Mouse (Mus musculus) heart, embryonic 15.5 days (tissue): ENCODE results near the gene Armc12. TPM values are rescaled to one million over a fixed set of nuclear protein-coding genes. Genes with fewer than 3 reads are reported as not detected.
"Not testable (repeated sequence)": the region's sequence is repeated elsewhere in the genome, so short reads cannot be mapped to it uniquely, and the experiment has no call there.

ENCODE experiments used
- ATAC-seq: fragments of 200-750 bp; cut with Nextera tagmentation; replicated peaks from 2 replicates; pipeline ENCODE4 v1.8.0; 2017; ENCODE audit warnings: low read depth, moderate TSS enrichment; ENCODE audit not compliant: insufficient number of reproducible peaks, insufficient read depth, low FRiP score
- H3K27ac ChIP-seq: fragments of 300-500 bp; sonication (generic); 2 replicates; pipeline ENCODE4 v1.5.1; 2015; ENCODE audit warnings: mild to moderate bottlenecking, inconsistent platforms
- H3K27me3 ChIP-seq: fragments of 300-500 bp; sonication (generic); 2 replicates; pipeline ENCODE4 v1.6.1; 2015; ENCODE audit warnings: inconsistent platforms
- H3K36me3 ChIP-seq: fragments of 300-500 bp; sonication (generic); 2 replicates; pipeline ENCODE4 v1.6.1; 2015; ENCODE audit warnings: mild to moderate bottlenecking, inconsistent platforms
- H3K4me1 ChIP-seq: fragments of 300-500 bp; sonication (generic); replicated peaks from 2 replicates; pipeline ENCODE4 v1.6.1; 2015; ENCODE audit warnings: inconsistent platforms
- H3K4me2 ChIP-seq: fragments of 300-500 bp; sonication (generic); 2 replicates; pipeline ENCODE4 v1.6.1; 2015; ENCODE audit warnings: inconsistent platforms, mild to moderate bottlenecking, moderate library complexity
- H3K4me3 ChIP-seq: fragments of 300-500 bp; sonication (generic); 2 replicates; pipeline ENCODE4 v1.5.1; 2015; ENCODE audit warnings: mild to moderate bottlenecking, inconsistent platforms
- H3K9ac ChIP-seq: fragments of 300-500 bp; sonication (generic); 2 replicates; pipeline ENCODE4 v1.6.1; 2015; ENCODE audit warnings: mild to moderate bottlenecking, inconsistent platforms
- H3K9me3 ChIP-seq: fragments of 300-500 bp; sonication (generic); replicated peaks from 2 replicates; pipeline ENCODE4 v1.6.1; 2016; ENCODE audit warnings: inconsistent platforms
- WGBS: fragments of 180-500 bp; shearing (Covaris S2); methylation state at CpG from one replicate; pipeline ENCODE4 v1.1.7; 2015; ENCODE audit warnings: mixed read lengths; 5-methylcytosine and 5-hydroxymethylcytosine counted together
- polyA plus RNA-seq: library from polyadenylated mRNA; unstranded; fragments of >200 nt; fragmentation: Nextera tagmentation; extraction: Ambion mirVana; gene quantifications from 2 replicates; pipeline ENCODE4 v1.2.1, GENCODE M21; 2015

The Armc12 gene
- polyA plus RNA-seq, 1 experiment from 2014 or later, result not detected

- WGBS, result 86% methylated on average over 13 of the region's 13 CpGs
- Histone ChIP-seq H3K9me3 (no peaks in the 10 kb centered on the region), H3K4me2 (no peak overlapping the region), H3K27ac (no peak overlapping the region), H3K27me3 (peaks cover 21% of the 10 kb centered on the region), H3K4me3 (no peak overlapping the region), H3K9ac (no peak overlapping the region), H3K4me1 (peaks cover 5% of the 10 kb centered on the region; the same call in 1 of the 2 replicates), H3K36me3 (no peaks in the 10 kb centered on the region)
- no peak for ATAC-seq
Measured at GRCm38 (mm10) chr17:28533327-28533726, 2.7 kb downstream of the Armc12 start.

GRCm38 (mm10) chr17:28537881-28538280 is 7.3 kb downstream of the Armc12 start:
- Histone ChIP-seq H3K4me1 (no peaks in the 10 kb centered on the region), H3K4me3 (no peak overlapping the region), H3K36me3 (no peaks in the 10 kb centered on the region), H3K4me2 (no peak overlapping the region), H3K27ac (no peak overlapping the region), H3K9ac (no peak overlapping the region), H3K27me3 (peaks cover 3% of the 10 kb centered on the region), H3K9me3 (no peaks in the 10 kb centered on the region)
- ATAC-seq, result no peak
- 39% methylated on average over 12 of the region's 12 CpGs for WGBS

DNA sequence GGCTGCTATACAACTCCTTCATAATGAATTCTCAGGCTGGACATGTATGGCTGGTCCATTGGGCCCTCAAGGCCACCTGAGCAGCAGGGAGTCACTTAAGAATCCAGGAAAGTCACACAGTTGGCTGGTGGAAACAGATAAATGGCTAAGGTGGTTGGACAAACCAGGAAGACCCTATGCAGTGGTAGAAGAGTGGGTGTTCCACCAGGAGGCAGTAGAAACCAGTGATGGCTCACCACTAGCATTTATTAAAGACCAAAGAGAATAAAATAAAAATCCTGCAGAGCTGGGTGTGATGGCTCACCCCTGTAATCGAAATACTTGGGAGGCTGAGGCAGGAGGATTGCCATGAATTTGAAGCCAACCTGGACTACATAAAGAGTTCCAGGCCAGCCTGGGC is 16.3 kb downstream of the Armc12 start:
- no peak overlapping the region for H3K9ac ChIP-seq
- H3K27ac ChIP-seq, result no peak overlapping the region
- 0 out of 2 replicates have a peak, but pooled peaks cover 5% of the 10 kb centered on the region for H3K27me3 ChIP-seq
- WGBS, result 77% methylated on average over 1 of the region's 1 CpGs
- ATAC-seq, result no peak
- H3K36me3 ChIP-seq, result no peaks in the 10 kb centered on the region
- H3K4me2 ChIP-seq, result no peak overlapping the region
- H3K9me3 ChIP-seq, result no peaks in the 10 kb centered on the region
- no peaks in the 10 kb centered on the region for H3K4me1 ChIP-seq
- H3K4me3 ChIP-seq, result no peak overlapping the region

DNA sequence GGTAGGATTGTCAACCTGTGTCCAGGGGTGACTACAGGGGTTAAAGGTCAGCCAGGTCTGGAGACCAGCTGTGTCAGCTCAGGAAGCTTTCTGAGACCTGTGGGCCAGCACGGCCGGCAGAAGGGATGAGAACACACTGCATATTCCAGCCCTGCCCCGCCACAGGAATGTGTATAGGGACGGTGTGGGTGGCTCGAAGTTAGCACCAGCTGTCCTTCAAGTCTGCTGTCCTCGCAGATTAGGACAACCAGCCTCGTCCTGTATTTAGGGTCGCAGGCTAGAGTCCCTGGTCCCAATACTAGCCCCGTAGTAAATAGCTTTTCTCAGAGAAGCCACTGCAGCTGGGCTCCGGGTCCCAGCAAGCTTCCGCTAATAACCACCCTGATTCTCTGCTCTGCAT is 17.9 kb downstream of the Armc12 start:
- no peak overlapping the region for H3K9ac ChIP-seq
- H3K4me2 ChIP-seq, result no peak overlapping the region
- WGBS, result 57% methylated on average over 11 of the region's 11 CpGs
- ATAC-seq, result no peak
- no peaks in the 10 kb centered on the region for H3K36me3 ChIP-seq
- H3K4me1 ChIP-seq, result no peaks in the 10 kb centered on the region
- H3K9me3 ChIP-seq, result no peaks in the 10 kb centered on the region
- no peak overlapping the region for H3K4me3 ChIP-seq
- H3K27ac ChIP-seq, result no peak overlapping the region
- 0 out of 2 replicates have a peak, but pooled peaks cover 5% of the 10 kb centered on the region for H3K27me3 ChIP-seq

DNA sequence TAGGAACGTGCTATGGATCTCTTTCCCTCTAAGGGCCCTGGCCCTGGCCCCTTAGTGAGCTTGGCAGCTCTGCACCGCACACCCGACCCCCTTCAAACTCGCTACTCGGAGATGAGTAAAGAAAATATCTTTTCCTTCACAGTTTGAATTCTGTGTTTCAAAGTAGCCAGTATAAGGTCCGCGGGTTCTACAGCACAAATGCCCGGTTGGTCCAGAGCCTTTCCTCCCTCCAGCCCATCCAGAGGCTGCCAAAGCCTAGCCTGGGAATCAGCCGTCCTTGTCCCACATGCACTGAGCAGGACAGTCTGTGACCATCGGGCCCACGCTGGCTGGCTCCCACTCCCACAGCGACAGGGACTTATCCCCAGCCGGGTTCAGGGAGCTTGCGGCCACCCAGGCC is 18.5 kb downstream of the Armc12 start, which contains the start of gene Clpsl2:
Gene Clpsl2, plus strand, starts transcription at position 301 of the 400 bp plus-strand sequence.
- no peak for ATAC-seq

DNA sequence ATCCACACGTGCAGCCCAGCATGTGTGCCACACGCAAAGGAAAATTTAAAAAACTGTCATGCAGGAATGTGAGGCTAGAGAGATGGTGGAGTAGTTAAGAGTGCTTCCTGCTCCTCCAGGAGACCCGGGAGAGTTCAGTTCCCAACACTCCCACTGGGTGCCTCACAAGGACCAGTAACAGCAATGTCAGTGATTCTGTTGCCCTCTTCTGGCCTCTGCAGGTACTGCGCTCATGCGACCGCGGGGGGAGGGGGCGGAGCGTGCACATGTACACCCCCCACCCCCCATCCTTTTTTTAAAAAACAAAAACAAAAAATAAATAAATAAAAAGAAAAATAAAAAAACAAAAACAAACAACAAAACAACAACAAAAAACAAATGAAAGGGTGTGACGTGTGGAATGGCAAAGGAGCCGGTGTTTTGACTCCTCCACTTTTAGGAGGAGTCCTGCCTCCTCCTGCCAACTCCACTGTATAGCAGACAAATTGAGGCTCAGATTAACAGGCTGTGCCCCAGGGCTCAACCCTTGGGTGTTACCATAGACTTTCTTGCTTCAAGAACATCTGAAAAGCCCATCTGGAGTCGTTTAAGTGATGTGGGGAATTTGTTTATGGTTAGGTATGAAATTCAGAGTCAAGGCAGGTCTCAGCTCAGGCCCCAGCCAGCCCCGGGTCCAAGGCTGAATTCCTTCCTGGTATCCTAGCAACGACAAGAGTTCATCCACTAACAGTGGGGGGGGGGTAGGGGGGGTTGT is 22.6 kb downstream of the Armc12 start:
- H3K27ac ChIP-seq, result no peak overlapping the region
- H3K36me3 ChIP-seq, result no peaks in the 10 kb centered on the region
- WGBS, result 9% methylated on average over 14 of the region's 14 CpGs
- 0 out of 2 replicates have a peak, but pooled peaks cover 5% of the 10 kb centered on the region for H3K27me3 ChIP-seq
- H3K4me1 ChIP-seq, result no peaks in the 10 kb centered on the region
- ATAC-seq, result no peak
- no peak overlapping the region for H3K4me2 ChIP-seq
- no peaks in the 10 kb centered on the region for H3K9me3 ChIP-seq
- H3K4me3 ChIP-seq, result no peak overlapping the region
- H3K9ac ChIP-seq, result no peak overlapping the region

More for the DNA sequence above, 18.5 kb downstream of the Armc12 start, which contains the start of gene Clpsl2:
- WGBS, result 74% methylated on average over 14 of the region's 14 CpGs
- Histone ChIP-seq H3K4me2 (no peak within 1 kb of the TSS), H3K27me3 (0 out of 2 replicates have a peak, but pooled peaks cover 5% of the 10 kb centered on the region), H3K9ac (no peak within 1 kb of the TSS), H3K9me3 (no peaks in the 10 kb centered on the region), H3K27ac (no peak within 1 kb of the TSS), H3K4me3 (no peak within 1 kb of the TSS), H3K36me3 (no peaks in the 10 kb centered on the region), H3K4me1 (no peaks in the 10 kb centered on the region)

- not testable (repeated sequence) for H3K36me3 ChIP-seq, H3K9ac ChIP-seq, H3K4me2 ChIP-seq, H3K4me3 ChIP-seq, ATAC-seq, H3K4me1 ChIP-seq, H3K9me3 ChIP-seq, H3K27me3 ChIP-seq, H3K27ac ChIP-seq
- 91% methylated on average over 4 of the region's 4 CpGs for WGBS
Measured at GRCm38 (mm10) chr17:28554021-28554420, 23.4 kb downstream of the Armc12 start.

- H3K36me3 ChIP-seq, result no peaks in the 10 kb centered on the region
Measured at GRCm38 (mm10) chr17:28556635-28557396, 26.2 kb downstream of the Armc12 start.

GRCm38 (mm10) chr17:28557772-28558171 is 27.2 kb downstream of the Armc12 start:
- Histone ChIP-seq H3K27ac (no peak overlapping the region), H3K9ac (no peak overlapping the region), H3K27me3 (no peaks in the 10 kb centered on the region), H3K36me3 (no peaks in the 10 kb centered on the region), H3K4me3 (no peak overlapping the region), H3K9me3 (no peaks in the 10 kb centered on the region), H3K4me2 (no peak overlapping the region), H3K4me1 (0 out of 2 replicates have a peak, but pooled peaks cover 3% of the 10 kb centered on the region)
- 73% methylated on average over 6 of the region's 6 CpGs for WGBS
- ATAC-seq, result no peak

More at GRCm38 (mm10) chr17:28556635-28557396, 26.2 kb downstream of the Armc12 start:
- Histone ChIP-seq H3K27me3 (no peaks in the 10 kb centered on the region), H3K4me2 (no peak overlapping the region), H3K9me3 (no peaks in the 10 kb centered on the region), H3K4me1 (0 out of 2 replicates have a peak, but pooled peaks cover 2% of the 10 kb centered on the region), H3K27ac (no peak overlapping the region), H3K9ac (no peak overlapping the region), H3K4me3 (no peak overlapping the region)
- no peak for ATAC-seq
- 46% methylated on average over 6 of the region's 6 CpGs for WGBS

DNA sequence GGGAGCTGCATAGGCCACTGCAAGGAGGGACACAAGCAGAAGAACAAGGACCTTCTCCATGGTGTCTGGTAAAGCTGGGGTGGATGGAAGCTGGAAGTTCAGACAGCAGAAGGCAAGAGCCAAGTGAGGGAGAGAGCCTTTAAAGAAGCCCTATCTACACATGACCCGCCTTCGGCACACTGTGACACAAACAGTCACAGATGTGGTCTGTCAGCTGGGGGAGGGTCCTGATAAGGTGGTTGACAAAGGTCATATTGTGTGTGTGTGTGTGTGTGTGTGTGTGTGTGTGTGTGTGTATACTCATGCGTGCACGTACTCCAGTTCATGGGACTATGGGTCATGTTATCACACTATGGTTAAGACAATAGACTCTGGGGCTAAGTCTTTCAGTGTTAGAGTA is 30.0 kb downstream of the Armc12 start, which contains the start of gene Clps:
Gene Clps, minus strand, starts transcription at position 169 of the 400 bp plus-strand sequence.
- H3K27ac ChIP-seq, result no peak within 1 kb of the TSS
- WGBS, result 66% methylated on average over 4 of the region's 4 CpGs
- 0 out of 2 replicates have a peak, but pooled peaks cover 3% of the 10 kb centered on the region for H3K4me1 ChIP-seq
- H3K36me3 ChIP-seq, result no peaks in the 10 kb centered on the region
- ATAC-seq, result no peak
- no peak within 1 kb of the TSS for H3K4me2 ChIP-seq
- no peak within 1 kb of the TSS for H3K4me3 ChIP-seq
- no peak within 1 kb of the TSS for H3K9ac ChIP-seq
- no peaks in the 10 kb centered on the region for H3K27me3 ChIP-seq
- H3K9me3 ChIP-seq, result no peaks in the 10 kb centered on the region

DNA sequence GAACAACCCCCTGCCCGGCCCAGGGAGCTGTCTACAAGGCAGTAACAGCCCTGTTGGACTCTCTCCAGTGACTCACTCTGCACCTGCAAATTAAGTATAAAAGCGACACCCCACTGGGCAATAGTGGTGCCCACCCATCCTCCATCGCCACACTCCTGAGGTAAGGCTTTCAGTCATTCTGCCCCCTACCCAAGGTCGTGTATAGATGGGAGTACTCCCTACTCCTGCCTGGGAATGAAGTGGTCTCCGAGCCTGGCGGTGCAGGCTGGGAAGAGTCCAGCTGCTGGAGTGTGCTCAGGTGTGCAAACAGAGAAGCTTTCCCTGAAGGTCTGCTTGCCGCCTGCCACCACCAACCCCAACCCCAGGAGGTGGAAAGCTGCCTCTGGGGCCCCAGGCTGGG is 31.0 kb downstream of the Armc12 start:
- no peaks in the 10 kb centered on the region for H3K9me3 ChIP-seq
- H3K36me3 ChIP-seq, result no peaks in the 10 kb centered on the region
- 53% methylated on average over 7 of the region's 7 CpGs for WGBS
- H3K4me2 ChIP-seq, result no peak overlapping the region
- no peak overlapping the region for H3K4me3 ChIP-seq
- no peaks in the 10 kb centered on the region for H3K27me3 ChIP-seq
- ATAC-seq, result no peak
- H3K27ac ChIP-seq, result no peak overlapping the region
- 0 out of 2 replicates have a peak, but pooled peaks cover 3% of the 10 kb centered on the region for H3K4me1 ChIP-seq
- H3K9ac ChIP-seq, result no peak overlapping the region
